13 mouse cellular contexts compared by ENCODE assay signal in the genomic region with DNA sequence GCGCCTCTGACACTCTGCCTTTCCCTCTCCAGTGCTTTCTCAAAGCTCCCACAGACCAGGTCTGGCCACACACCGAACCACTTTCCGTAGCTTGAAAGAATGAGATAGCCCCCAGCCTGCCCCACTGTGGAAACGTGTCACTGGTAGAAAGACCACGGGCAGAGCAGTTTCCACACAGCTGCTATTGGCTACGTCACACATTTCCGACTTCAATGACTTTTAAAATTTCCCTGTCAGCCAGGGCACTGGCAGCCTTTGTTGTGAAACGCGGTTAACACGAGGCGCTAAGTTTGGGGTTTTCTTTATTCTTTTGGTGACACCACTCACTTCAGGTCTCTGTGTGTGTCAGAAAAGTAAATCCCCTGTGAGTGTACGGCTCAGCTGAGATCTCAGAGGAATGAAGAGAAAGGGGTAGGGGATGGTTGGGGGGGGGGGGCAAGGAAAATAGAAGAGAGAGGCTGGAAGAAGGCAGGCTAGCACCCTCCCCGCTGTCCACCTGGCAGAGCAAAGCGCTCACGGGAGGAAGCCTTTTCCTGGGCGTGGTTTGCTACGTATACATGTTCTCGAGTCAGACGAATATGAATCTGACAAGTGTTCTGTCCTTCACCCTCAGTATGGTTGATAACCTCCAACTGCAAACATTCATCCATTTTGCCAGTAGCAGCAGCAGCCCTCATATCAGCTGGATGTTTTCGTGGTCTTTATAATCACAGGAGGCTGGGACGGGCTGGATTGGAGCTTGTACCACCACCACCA. TPM values are rescaled to one million over a fixed set of nuclear protein-coding genes. Genes with fewer than 3 reads are reported as not detected.
DNase-seq lines count a peak whose midpoint lies in the region; ATAC-seq and TF ChIP-seq lines count a peak whose summit lies in the region.
"Had no signal": no experiment of that assay in that cellular context is flagged by ENCODE, and none has a peak within 500 bp of the region (broad histone marks: within the 10 kb centered on the region; RNA-seq: fewer than 3 reads in every experiment).

No protein-coding gene starts in this region.

- no peak for TF ChIP-seq POLR2A in spleen, adult 2 months (IDR thresholded peaks at IDR 0.05; ENCODE audit: low read depth, low read length)

- no peak overlapping the region for H3K4me2 ChIP-seq in embryonic facial prominence, embryonic 14.5 days (ENCODE audit: low read depth, low read length)
- H3K4me2 ChIP-seq: forebrain, embryonic 12.5 days; liver, embryonic 13.5 days; neural tube, embryonic 13.5 days had no signal

- no peaks in the 10 kb centered on the region for H3K27me3 ChIP-seq in spleen, adult 2 months (ENCODE audit: control insufficient read depth, insufficient read depth, low read length)
- H3K27me3 ChIP-seq in embryonic facial prominence, embryonic 14.5 days (replicated peaks; ENCODE audit: control insufficient read depth, insufficient read depth, low read length), result no peaks in the 10 kb centered on the region
- H3K27me3 ChIP-seq: forebrain, embryonic 12.5 days; liver, embryonic 13.5 days; neural tube, embryonic 13.5 days had no signal

- no peak overlapping the region for H3K4me3 ChIP-seq in spleen, adult 2 months (ENCODE audit: extremely low read depth, insufficient read depth, insufficient read length)
- H3K4me3 ChIP-seq in embryonic facial prominence, embryonic 14.5 days (ENCODE audit: low read depth, low read length), result no peak overlapping the region
- no peak overlapping the region for H3K4me3 ChIP-seq in layer of hippocampus, adult 2 months
- H3K4me3 ChIP-seq: forebrain, embryonic 12.5 days; liver, embryonic 13.5 days; neural tube, embryonic 13.5 days had no signal

- TF ChIP-seq CTCF in spleen, adult 2 months (IDR thresholded peaks at IDR 0.05; ENCODE audit: extremely low read depth, insufficient read depth, insufficient read length, insufficient replicate concordance), result no peak
- TF ChIP-seq CTCF in layer of hippocampus, adult 2 months (conservative IDR thresholded peaks at IDR 0.05), result no peak

- H3K9ac ChIP-seq in embryonic facial prominence, embryonic 14.5 days (ENCODE audit: low read depth, low read length), result no peak overlapping the region
- H3K9ac ChIP-seq: forebrain, embryonic 12.5 days; liver, embryonic 13.5 days; neural tube, embryonic 13.5 days had no signal

- H3K4me1 ChIP-seq in spleen, adult 2 months (ENCODE audit: control insufficient read depth, insufficient read depth, insufficient read length), result peaks cover 29% of the 10 kb centered on the region; the same call in 1 of the 2 replicates
- peaks cover 10% of the 10 kb centered on the region for H3K4me1 ChIP-seq in embryonic facial prominence, embryonic 14.5 days (ENCODE audit: control insufficient read depth, insufficient read depth, low read length)

- peak overlapping the region; percentile 73 for H3K27ac ChIP-seq in spleen, adult 2 months (ENCODE audit: insufficient read depth, low read length)
- H3K27ac ChIP-seq in embryonic facial prominence, embryonic 14.5 days (replicated peaks; ENCODE audit: low read depth, low read length), result 0 out of 2 replicates have a peak overlapping the region, but pooled peaks have one; percentile 42
- H3K27ac ChIP-seq in layer of hippocampus, adult 2 months, result no peak overlapping the region
- H3K27ac ChIP-seq: forebrain, embryonic 12.5 days; liver, embryonic 13.5 days; neural tube, embryonic 13.5 days had no signal

- no peak for ATAC-seq in embryonic facial prominence, embryonic 14.5 days (ENCODE audit: low read depth)
- ATAC-seq in monocyte, adult 5-6 weeks (replicated peaks; ENCODE audit: insufficient number of reproducible peaks, low FRiP score, low TSS enrichment, poor library complexity, severe bottlenecking), result peak; percentile 47

- no peaks in the 10 kb centered on the region for H3K36me3 ChIP-seq in spleen, adult 2 months (ENCODE audit: control insufficient read depth, insufficient read depth, low read length)
- H3K36me3 ChIP-seq in embryonic facial prominence, embryonic 14.5 days (ENCODE audit: control insufficient read depth, insufficient read depth, low read length), result no peaks in the 10 kb centered on the region
- H3K36me3 ChIP-seq: forebrain, embryonic 12.5 days; G1E; liver, embryonic 13.5 days; neural tube, embryonic 13.5 days had no signal

- H3K9me3 ChIP-seq in embryonic facial prominence, embryonic 14.5 days (ENCODE audit: control insufficient read depth, low read length), result no peaks in the 10 kb centered on the region
- H3K9me3 ChIP-seq: forebrain, embryonic 12.5 days; G1E; liver, embryonic 13.5 days; neural tube, embryonic 13.5 days had no signal

- 33% methylated on average over 21 of the region's 21 CpGs for WGBS in spleen, adult 2 months
- 78% methylated on average over 21 of the region's 21 CpGs for WGBS in embryonic facial prominence, embryonic 14.5 days

- peak in 1 of 2 experiments; percentile 75 for DNase-seq in spleen, adult 2 months (ENCODE audit: low read depth in 1 of 2, low spot score in 2 of 2)
- no peak for DNase-seq in spleen, adult 18-20 months
- no peak for DNase-seq in embryonic facial prominence, embryonic 14.5 days (ENCODE audit: low spot score)
- no peak for DNase-seq in layer of hippocampus, adult 11-12 months (ENCODE audit: low spot score)
- DNase-seq in layer of hippocampus, adult 2 months (ENCODE audit: low spot score in 2 of 2), result no peak
- no peak for DNase-seq in right cerebral cortex, postnatal 25 days
- DNase-seq: heart, postnatal 36 days; layer of hippocampus, postnatal 36 days; liver, embryonic 13.5 days had no signal

RNA-seq across cellular contexts. Expression of a gene that starts 47.9 kb away (rescaled TPM):
- 1.3 and 2.1 TPM in 2 replicates for polyA plus RNA-seq in spleen, adult 2 months (2012; rRNA removed)
- 63.9 and 64.1 TPM in 2 replicates for polyA plus RNA-seq in embryonic facial prominence, embryonic 14.5 days (2014; fragmentation: Nextera tagmentation; extraction: Ambion mirVana)
- not detected in 3 replicates for total RNA-seq in monocyte, adult 5-6 weeks (2017)
- total RNA-seq in layer of hippocampus, adult 2 months (2021), result 10 to 100 TPM; 14.9 to 15.4 TPM
- polyA plus RNA-seq: G1E had no signal

RNA-seq across cellular contexts. Expression of a gene that starts 50.8 kb away (rescaled TPM):
- 14.6 and 16.8 TPM in 2 replicates for polyA plus RNA-seq in spleen, adult 2 months (2012; rRNA removed)
- polyA plus RNA-seq in embryonic facial prominence, embryonic 14.5 days (2014; fragmentation: Nextera tagmentation; extraction: Ambion mirVana), result 0.63 TPM in 2 replicates
- 63.5 to 77.7 TPM (median 74.3 TPM) in 3 replicates for total RNA-seq in monocyte, adult 5-6 weeks (2017)
- 1 to 10 TPM; 4.8 to 5.0 TPM for total RNA-seq in layer of hippocampus, adult 2 months (2021)

Comparison
In these comparisons a context has a peak if more than half of its experiments do, and no peak if none do; other contexts are left out.
1. RNA of a gene that starts 47.9 kb away (total RNA-seq): 14.9 to 15.4 TPM in layer of hippocampus, adult 2 months; not detected in monocyte, adult 5-6 weeks; every median in the first group is over 10 times any median in the second.
2. RNA of a gene that starts 50.8 kb away (total RNA-seq): 63.5 to 77.7 TPM in monocyte, adult 5-6 weeks; 4.8 to 5.0 TPM in layer of hippocampus, adult 2 months; every median in the first group is over 10 times any median in the second.